21 mouse cellular contexts compared by ENCODE assay signal in genomic region chr5:102306718-102307117, GRCm38 (mm10).
"Had no signal": no experiment of that assay in that cellular context is flagged by ENCODE, and none has a peak within 500 bp of the region (broad histone marks: within the 10 kb centered on the region; RNA-seq: fewer than 3 reads in every experiment).

No protein-coding gene starts in this region.

- H3K9ac ChIP-seq: kidney, embryonic 15.5 days; liver, embryonic 13.5 days; lung, embryonic 14.5 days; midbrain, embryonic 13.5 days; neural tube, embryonic 13.5 days; stomach, embryonic 15.5 days had no signal

- DNase-seq: kidney, postnatal 14 days; kidney, postnatal 4 days; layer of hippocampus, adult 9-11 months; layer of hippocampus, postnatal 36 days; liver, embryonic 13.5 days; lung, embryonic 14.5 days; retina, postnatal 1 day; right cerebral cortex, postnatal 25 days; spleen, adult 18-20 months; thymus, postnatal 25 days had no signal

- H3K27me3 ChIP-seq: kidney, embryonic 15.5 days; liver, embryonic 13.5 days; megakaryocyte, embryonic 14.5 days; midbrain, embryonic 13.5 days; neural tube, embryonic 13.5 days; stomach, embryonic 15.5 days had no signal

- H3K4me1 ChIP-seq: kidney, embryonic 15.5 days; liver, embryonic 13.5 days; megakaryocyte, embryonic 14.5 days; midbrain, embryonic 10.5 days; neural tube, embryonic 13.5 days; stomach, embryonic 15.5 days had no signal

- H3K36me3 ChIP-seq: kidney, embryonic 15.5 days; liver, embryonic 13.5 days; midbrain, embryonic 10.5 days; midbrain, embryonic 13.5 days; neural tube, embryonic 13.5 days; stomach, embryonic 15.5 days had no signal

- ATAC-seq: lung, postnatal 0 days; midbrain, embryonic 13.5 days; midbrain, embryonic 16.5 days had no signal

- H3K4me3 ChIP-seq: kidney, embryonic 15.5 days; layer of hippocampus, adult 2 months; left cerebral cortex, adult 2 months; liver, embryonic 13.5 days; megakaryocyte, embryonic 14.5 days; midbrain, embryonic 10.5 days; midbrain, embryonic 13.5 days; myocyte; neural tube, embryonic 13.5 days; stomach, embryonic 15.5 days had no signal

- H3K4me2 ChIP-seq: kidney, embryonic 15.5 days; liver, embryonic 13.5 days; lung, embryonic 14.5 days; midbrain, embryonic 13.5 days; neural tube, embryonic 13.5 days; stomach, embryonic 15.5 days had no signal

- H3K27ac ChIP-seq: kidney, embryonic 15.5 days; layer of hippocampus, adult 2 months; left cerebral cortex, adult 2 months; liver, embryonic 13.5 days; midbrain, embryonic 10.5 days; midbrain, embryonic 13.5 days; neural tube, embryonic 13.5 days; stomach, embryonic 15.5 days had no signal

- H3K9me3 ChIP-seq: kidney, embryonic 15.5 days; liver, embryonic 13.5 days; midbrain, embryonic 10.5 days; midbrain, embryonic 13.5 days; neural tube, embryonic 13.5 days; stomach, embryonic 15.5 days had no signal
